Mouse (Mus musculus): ENCODE data around the gene Itpr3.
A peak's percentile ranks its signal among the peaks of the same experiment; 100 is the strongest.

The Itpr3 gene

DNA sequence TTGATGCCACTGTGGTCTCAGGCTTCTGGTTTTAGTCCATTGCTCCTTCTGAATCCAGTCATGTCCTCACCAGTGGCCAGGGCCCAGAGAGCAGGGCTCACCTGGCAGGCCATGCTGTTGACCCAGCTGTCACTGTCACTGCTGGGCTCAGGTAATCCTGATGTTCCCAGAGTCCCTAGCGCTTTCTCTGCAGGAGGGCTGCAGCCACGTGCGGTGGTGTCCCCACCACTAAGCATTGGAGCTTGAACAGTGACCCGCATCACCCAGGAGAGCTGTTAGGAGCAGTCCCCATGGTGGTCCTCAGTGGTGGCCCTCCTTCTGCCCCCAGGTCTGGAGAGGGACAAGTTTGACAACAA, 62.4 kb downstream of the Itpr3 start:
- no peak for DNase-seq (ENCODE audit: inconsistent ontology term)

- no peak for DNase-seq (ENCODE audit: inconsistent ontology term)
Measured at GRCm38 (mm10) chr17:27119954-27120353, 62.9 kb downstream of the Itpr3 start.

DNA sequence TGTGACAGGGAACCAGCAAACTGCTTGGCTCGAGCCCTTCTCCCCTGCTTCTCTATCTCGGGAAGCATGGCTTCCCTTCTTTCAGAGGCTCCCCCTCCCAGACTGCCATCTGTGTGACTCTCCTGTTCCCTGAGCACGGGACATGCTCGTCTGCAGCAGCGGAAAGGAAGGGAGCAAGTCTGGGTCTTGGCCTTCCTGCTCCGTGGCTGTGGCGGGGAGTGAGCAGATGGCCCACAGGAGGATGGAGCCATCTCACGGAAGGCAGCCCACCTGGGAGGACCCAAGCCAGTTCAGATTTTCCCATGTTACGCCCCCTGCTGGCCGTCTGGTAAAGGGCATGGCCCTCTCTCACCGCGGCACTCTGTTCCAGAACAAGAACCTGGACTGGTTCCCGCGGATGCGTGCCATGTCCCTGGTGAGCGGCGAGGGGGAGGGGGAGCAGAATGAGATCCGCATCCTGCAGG, 63.5 kb downstream of the Itpr3 start:
- DNase-seq (ENCODE audit: inconsistent ontology term), result peak; percentile 67

DNA sequence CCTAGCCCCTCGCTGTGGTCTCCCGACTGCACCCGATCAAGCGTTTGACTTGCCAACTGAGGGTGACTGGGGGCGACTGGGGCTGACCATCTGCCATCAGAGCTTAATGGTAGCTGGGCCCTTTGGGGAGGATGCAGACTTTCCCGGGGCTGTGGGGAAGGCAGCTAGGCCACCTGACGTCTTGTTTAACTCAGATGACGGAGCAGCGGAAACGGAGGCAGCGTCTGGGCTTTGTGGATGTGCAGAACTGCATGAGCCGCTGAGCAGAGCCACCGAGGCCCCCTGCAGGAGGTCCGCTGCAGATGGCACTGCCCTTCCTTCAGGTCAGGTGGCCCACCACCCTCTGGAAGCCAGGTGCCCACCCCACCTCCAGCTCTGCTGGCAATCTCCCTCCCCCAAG, 64.2 kb downstream of the Itpr3 start:
- no peak for DNase-seq (ENCODE audit: inconsistent ontology term)

DNA sequence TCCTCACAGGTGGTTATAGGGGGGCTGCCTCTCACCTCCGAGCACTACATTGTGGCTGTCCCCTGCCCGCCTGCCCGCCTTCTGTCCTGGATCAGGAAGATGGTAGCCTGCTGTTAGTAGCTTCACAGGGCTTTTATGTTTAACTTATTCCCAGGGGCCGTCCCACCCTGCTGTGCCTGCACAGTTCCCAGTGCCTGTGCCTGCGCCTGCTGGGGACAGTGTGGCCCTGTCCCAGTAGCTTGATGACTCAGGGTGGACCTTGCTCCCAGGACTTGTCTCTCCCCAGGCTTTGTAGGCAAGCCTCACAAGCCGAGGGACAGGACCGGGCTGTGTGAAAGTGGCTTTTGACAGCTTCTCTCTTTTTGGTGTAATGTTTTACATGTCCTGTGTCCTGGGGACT, 64.7 kb downstream of the Itpr3 start:
- DNase-seq (ENCODE audit: inconsistent ontology term), result no peak

GRCm38 (mm10) chr17:27122701-27123100, 65.6 kb downstream of the Itpr3 start:
- no peak for DNase-seq (ENCODE audit: inconsistent ontology term)

- no peak for DNase-seq (ENCODE audit: inconsistent ontology term)
Measured at GRCm38 (mm10) chr17:27123103-27123502, 66.0 kb downstream of the Itpr3 start.

DNA sequence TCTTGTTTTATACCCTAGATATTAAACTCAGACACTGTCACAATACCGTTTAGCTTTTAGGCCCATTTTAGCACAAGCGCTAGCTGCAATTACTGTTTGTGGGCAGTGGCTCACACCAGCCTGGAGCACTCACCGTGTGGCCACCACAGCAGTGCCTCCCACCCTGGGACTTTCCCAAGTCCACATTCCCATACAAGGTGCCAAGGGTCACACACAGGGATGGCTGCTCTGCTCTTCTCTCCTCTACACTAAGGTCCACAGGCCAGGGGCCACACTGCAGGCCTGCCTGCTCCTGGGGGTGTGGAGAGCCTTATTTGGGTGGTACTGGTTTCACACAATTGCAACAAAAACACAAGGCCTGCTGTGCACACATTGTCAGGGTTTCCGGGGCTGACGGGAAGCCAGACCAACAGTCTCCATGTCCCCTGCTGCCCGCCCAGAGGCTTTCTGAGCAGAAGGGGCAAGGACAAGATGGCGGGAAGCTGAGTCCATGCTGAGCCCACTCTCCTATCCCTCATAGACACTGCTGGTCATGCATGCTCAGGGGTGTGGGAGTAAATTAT, 66.8 kb downstream of the Itpr3 start:
- no peak for DNase-seq (ENCODE audit: inconsistent ontology term)

GRCm38 (mm10) chr17:27125185-27125584, 68.1 kb downstream of the Itpr3 start:
- DNase-seq (ENCODE audit: inconsistent ontology term), result peak; percentile 56

DNA sequence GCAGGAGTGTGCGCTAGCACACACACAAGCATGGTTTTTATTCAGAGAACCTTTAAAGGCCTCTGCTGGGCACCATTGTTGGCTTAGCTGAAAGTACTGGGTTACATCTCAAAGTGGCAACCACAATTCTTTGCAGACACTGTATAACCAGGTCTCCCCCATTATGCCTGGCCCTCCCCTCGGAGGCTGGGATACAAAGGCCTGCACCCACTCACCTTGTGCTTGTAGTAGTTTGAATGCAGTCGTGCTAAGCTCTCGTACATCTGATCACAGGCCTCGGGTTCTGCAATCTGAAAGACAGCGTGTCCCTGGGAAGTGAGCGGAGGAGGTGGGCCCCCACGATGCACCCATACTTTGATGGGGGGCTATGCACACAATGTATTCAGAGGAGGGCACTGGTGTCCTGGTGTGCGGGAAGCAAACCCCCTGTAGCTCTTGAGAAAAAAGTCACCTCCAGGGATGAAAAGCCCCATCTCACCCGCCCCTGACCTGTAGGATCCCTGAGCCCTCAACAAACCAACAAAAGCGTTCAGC, 68.6 kb downstream of the Itpr3 start:
- DNase-seq (ENCODE audit: inconsistent ontology term), result no peak

DNA sequence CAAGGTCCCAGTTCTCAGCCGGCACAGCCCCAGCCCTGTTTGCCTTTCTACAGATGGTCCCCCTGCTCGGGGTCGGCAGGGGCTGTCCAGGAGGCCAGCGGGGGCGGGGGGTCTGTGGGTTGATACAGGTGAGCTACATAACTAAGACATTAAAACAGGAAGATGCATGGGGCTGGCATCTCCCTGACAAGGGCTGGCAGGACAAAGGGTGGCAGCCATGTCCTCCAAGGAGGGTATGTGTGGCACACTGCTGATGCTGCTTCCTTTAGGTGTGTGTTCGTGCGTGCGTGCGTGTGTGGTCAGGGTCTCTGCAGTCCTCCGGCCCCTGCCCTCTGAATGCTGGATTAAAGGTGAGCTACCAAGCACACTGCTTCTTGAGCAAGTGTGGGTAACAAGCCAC, 69.9 kb downstream of the Itpr3 start:
- DNase-seq (ENCODE audit: inconsistent ontology term), result no peak

DNA sequence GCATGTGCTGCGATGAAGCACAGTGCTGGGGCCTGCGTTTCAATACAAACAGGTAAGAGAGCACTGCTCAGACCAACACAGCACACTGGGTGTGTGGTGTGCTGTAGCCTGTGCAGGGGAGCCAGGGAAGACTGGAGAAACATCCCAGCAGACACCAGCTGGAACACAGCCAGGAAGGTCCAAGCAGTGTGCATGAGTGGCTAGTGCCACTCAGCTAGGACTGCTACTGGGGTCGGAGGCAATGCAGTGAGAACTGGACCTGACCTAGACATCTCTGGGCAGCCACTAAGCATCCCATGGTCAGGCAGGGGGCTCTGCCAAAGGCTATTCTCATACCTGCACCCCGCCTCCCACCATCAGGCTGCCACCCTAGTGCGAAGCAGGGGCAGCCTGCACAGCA, 71.1 kb downstream of the Itpr3 start:
- DNase-seq (ENCODE audit: inconsistent ontology term), result no peak

- no peak for DNase-seq (ENCODE audit: inconsistent ontology term)
Measured at GRCm38 (mm10) chr17:27129291-27129690, 72.2 kb downstream of the Itpr3 start.

GRCm38 (mm10) chr17:27129819-27130218, 72.7 kb downstream of the Itpr3 start:
- no peak for DNase-seq (ENCODE audit: inconsistent ontology term)

DNA sequence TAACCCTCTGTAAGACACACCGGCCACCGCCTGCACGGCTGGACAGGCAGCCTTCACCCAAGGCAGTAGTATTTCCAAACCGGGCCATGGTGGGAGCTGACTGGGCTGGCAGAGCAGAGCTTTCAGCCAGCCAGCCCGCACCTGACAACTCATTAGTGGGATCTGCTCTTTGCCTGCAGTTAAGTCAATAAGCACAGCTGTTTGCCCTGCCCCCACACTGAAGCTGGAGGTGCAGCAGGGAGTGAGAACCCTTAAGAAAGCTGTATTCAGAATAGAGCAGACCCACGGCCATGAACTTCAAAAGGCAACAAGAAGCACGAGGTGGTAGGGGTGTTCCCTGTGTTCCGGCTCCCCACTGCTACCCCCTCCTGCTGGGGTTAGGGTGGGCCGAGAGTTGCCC, 73.1 kb downstream of the Itpr3 start:
- no peak for DNase-seq (ENCODE audit: inconsistent ontology term)

DNA sequence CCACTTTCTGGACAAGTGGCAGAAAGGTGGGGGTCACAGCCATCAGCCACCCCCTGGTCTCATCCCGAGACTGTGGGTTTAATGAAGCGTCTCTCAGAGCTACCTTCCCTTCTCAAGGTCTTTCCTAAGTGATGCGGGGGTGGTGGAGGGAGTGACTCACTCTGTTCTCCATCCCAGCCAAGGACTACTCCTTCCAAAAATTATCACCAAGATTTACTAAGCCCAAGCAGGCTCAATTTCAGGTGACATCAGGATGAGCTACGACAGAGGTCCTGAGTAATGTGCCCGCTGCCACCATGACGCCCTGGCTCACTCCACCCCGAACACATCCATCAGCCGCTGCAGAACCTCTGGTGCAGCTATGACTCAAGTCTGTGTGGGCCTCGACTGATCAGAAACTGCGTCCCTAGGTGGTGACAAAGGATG, 74.1 kb downstream of the Itpr3 start:
- no peak for DNase-seq (ENCODE audit: inconsistent ontology term)

DNA sequence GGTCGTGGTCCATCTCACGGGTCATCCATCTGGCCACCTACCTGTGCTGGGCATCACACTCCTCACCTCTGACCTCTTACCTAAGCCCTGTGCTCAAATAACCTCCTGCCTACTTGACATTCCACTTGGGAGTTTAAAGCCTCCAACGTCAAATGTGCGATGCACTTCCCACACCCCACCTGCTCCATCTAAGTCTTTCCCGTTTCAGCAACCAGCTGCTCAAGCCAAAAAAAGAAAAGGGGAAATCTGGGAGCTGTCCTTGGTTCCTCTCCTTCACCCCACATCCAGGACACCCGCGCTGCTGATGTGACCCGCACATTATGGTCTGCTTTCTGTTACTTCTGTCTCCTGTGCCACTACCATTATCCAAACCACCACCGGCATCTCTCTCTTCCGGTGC, 75.1 kb downstream of the Itpr3 start:
- no peak for DNase-seq (ENCODE audit: inconsistent ontology term)

- DNase-seq (ENCODE audit: inconsistent ontology term), result peak; percentile 98
Measured at GRCm38 (mm10) chr17:27133551-27134141, 76.5 kb downstream of the Itpr3 start, which contains the start of gene Uqcc2. TSS of gene Uqcc2 (minus strand) at chr17:27133916.

- no peak for DNase-seq (ENCODE audit: inconsistent ontology term)
Measured at GRCm38 (mm10) chr17:27134187-27134586, 77.1 kb downstream of the Itpr3 start.

DNA sequence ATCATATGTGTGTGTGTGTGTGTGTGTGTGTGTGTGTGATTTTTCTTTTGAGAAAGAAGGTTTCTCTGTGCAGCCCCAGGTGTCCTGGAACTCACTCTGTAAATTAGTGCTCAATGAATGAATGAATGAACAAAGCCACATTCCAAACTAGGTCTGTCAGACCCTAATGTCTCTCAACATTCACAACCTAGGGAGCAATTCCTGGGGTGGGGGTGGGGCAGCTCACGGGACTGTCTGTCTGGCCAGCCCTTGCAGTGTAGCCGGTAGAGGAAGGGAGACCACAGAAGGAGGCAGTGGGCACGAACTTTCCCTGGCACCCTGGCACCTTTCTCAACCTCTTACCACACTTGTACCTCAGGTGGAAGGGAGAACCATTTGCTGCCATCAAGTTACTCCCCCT, 77.6 kb downstream of the Itpr3 start:
- peak; percentile 94 for DNase-seq (ENCODE audit: inconsistent ontology term)

GRCm38 (mm10) chr17:27138396-27138795, 81.3 kb downstream of the Itpr3 start:
- no peak for DNase-seq (ENCODE audit: inconsistent ontology term)

DNA sequence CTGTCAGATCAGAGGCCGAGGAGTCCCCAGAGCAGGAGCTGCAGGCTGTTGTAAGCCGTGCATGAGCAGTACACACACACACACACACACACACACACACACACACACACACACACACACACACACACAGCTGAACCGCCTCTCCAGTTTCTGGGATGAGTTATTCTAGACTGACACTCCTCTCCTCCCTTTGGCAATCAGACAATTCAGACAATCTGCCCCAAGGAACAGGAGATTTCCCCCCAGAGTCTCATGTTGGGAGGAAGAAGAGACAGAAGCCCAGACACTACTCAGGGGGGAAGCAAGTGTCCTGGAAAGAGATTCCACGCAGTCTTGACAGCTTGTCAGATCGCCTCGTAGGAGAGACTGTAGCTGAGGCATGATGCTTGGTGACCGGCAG, 82.2 kb downstream of the Itpr3 start:
- peak; percentile 39 for DNase-seq (ENCODE audit: inconsistent ontology term)

DNA sequence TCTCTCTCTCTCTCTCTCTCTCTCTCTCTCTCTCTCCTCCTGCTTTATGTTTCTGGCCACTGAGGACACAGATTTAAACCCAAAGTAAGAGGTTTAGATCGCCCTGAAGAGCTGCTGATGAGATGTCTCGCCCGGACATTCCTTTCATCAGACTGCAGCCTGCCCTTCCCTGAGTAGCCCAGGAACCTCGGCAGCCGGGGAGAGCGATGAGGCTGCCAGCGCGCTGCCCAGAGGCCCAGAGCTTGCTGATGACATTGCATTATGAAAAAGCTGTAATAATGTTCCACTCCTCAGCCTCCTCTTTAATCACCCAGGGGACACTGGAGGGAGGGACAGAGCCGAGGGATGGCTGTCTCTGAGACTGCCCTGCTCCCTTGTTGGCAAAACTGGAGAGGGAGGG, 83.2 kb downstream of the Itpr3 start:
- DNase-seq (ENCODE audit: inconsistent ontology term), result peak; percentile 41

Data from Muller cell, postnatal 12 days (primary cell).